Mouse (Mus musculus): ENCODE data around the gene Il17c.

DNA sequence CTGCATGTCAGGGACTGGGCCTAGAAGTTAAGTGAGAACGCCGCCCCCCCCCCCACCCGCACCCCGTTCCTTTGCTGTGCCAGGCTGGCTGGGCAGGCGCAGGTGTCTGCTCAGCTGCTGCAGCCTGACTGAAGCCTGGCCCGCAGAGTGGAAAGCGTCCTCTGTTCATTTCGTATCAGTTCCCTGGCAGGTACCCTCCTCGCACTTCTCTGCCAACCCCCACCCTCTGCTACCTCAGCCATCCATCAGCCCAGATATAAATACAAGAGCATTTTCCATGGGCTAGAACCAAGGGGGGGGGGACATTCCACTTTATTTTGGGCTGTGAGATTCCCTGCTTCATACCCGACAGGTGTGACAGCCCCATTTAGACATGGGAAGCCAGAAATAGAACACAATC is 30.3 kb downstream of the Il17c start:
- TF ChIP-seq GATA1 (IDR thresholded peaks at IDR 0.05; ENCODE audit: low read length) = no peak
- no peak for TF ChIP-seq TAL1 (IDR thresholded peaks at IDR 0.05; ENCODE audit: low read length)
